Mouse (Mus musculus): ENCODE results near the gene Iscu. TPM values are rescaled to one million over a fixed set of nuclear protein-coding genes. Genes with fewer than 3 reads are reported as not detected.
"Not testable (repeated sequence)": the region's sequence is repeated elsewhere in the genome, so short reads cannot be mapped to it uniquely, and the experiment has no call there.

Gene Iscu
- total and polyA plus RNA-seq, 2 experiments from 2014 or later = 116 to 215 TPM

DNA sequence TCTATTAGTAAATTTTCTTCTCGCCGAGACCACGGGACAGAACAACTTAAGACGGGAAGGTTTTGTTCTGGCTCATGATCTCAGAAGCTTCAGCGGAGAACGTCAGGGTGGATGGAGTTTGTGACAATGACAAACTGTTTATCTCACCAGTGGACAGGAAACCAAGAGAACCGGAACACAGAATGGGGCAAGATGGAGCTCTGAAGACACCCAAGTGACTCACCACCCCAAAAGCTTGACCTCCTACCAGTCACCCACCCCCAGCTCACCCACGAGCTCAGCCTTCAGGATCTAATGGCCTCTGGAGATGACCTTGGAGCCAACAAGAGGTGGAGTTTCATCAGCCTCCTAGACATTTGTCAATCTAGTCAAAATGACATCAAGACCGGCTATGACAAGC is 32.8 kb downstream of the Iscu start:
- H3K27ac ChIP-seq (ENCODE audit: low read depth) = no peak overlapping the region
- no peaks in the 10 kb centered on the region for H3K9me3 ChIP-seq (replicated peaks; ENCODE audit: control insufficient read depth, low read length)
- no peaks in the 10 kb centered on the region for H3K36me3 ChIP-seq (replicated peaks; ENCODE audit: control insufficient read depth, insufficient read depth, low read length)
- peaks cover 10% of the 10 kb centered on the region for H3K27me3 ChIP-seq (ENCODE audit: control insufficient read depth, insufficient read depth, low read length)
- 75% methylated on average over 9 of the region's 9 CpGs for WGBS
- no peak overlapping the region for H3K9ac ChIP-seq (replicated peaks; ENCODE audit: low read depth, low read length)
- H3K4me1 ChIP-seq (ENCODE audit: control insufficient read depth, insufficient read depth) = no peaks in the 10 kb centered on the region
- no peak for DNase-seq (ENCODE audit: low spot score)
- ATAC-seq (ENCODE audit: insufficient read depth, low read depth) = no peak
- H3K4me2 ChIP-seq (ENCODE audit: low read depth, low read length) = no peak overlapping the region
- H3K4me3 ChIP-seq (ENCODE audit: low read depth, low read length) = no peak overlapping the region
- TF ChIP-seq CTCF (IDR thresholded peaks at IDR 0.05; ENCODE audit: low read depth) (no peak), EP300 (IDR thresholded peaks at IDR 0.05; ENCODE audit: low read depth) (no peak)

DNA sequence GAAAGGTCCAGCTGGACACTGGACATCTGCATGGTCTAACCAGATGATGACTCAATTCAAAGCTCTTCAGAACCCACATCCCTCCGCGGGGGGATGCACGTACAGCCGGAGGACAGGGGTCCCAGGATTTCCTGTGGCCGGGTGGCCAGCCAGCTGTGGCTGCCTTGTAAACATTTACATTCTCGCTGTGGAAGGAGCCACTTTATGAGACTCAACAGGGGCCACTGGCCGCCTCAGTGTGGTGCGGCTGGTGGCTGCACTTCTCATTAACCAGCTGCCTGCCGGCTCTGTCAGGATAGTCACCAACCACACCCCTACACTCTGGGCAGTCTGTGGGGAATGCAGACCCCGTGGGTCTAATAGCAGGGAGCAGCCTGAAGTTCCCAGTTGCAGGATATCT is 33.9 kb downstream of the Iscu start:
- Histone ChIP-seq H3K27ac (ENCODE audit: low read depth) (no peak overlapping the region), H3K36me3 (replicated peaks; ENCODE audit: control insufficient read depth, insufficient read depth, low read length) (no peaks in the 10 kb centered on the region), H3K27me3 (ENCODE audit: control insufficient read depth, insufficient read depth, low read length) (0 out of 2 replicates have a peak, but pooled peaks cover 4% of the 10 kb centered on the region), H3K4me1 (ENCODE audit: control insufficient read depth, insufficient read depth) (no peaks in the 10 kb centered on the region), H3K9me3 (replicated peaks; ENCODE audit: control insufficient read depth, low read length) (0 out of 2 replicates have a peak, but pooled peaks cover 2% of the 10 kb centered on the region), H3K4me3 (ENCODE audit: low read depth, low read length) (no peak overlapping the region), H3K9ac (replicated peaks; ENCODE audit: low read depth, low read length) (no peak overlapping the region), H3K4me2 (ENCODE audit: low read depth, low read length) (no peak overlapping the region)
- DNase-seq (ENCODE audit: low spot score) (no peak), ATAC-seq (ENCODE audit: insufficient read depth, low read depth) (no peak)
- TF ChIP-seq EP300 (IDR thresholded peaks at IDR 0.05; ENCODE audit: low read depth) = no peak
- TF ChIP-seq CTCF (IDR thresholded peaks at IDR 0.05; ENCODE audit: low read depth) = no peak
- 27% methylated on average over 10 of the region's 10 CpGs for WGBS

DNA sequence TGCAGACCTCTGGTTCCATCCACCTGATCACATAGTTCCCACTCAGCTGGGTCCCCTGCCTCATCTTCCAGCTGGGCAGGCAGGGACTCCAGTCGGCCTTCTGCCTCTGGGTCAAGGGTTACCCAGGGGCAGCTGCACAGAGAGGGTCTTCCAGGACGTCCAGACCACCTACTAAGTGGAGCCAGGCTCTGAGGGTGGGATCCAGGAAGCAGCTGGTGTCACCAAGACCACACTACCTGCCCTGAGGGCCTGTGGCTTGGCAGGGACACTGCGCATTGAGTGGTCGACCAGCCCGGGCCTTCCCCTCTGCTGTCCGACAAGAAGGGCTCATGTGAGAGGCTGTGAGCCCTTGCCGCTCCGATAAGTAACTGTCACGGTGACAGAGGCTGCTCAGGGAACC is 35.2 kb downstream of the Iscu start:
- ATAC-seq (ENCODE audit: insufficient read depth, low read depth) (0 out of 2 replicates have a peak, but pooled peaks have one; percentile 11), DNase-seq (ENCODE audit: low spot score) (no peak)
- Histone ChIP-seq H3K4me3 (ENCODE audit: low read depth, low read length) (no peak overlapping the region), H3K27me3 (ENCODE audit: control insufficient read depth, insufficient read depth, low read length) (0 out of 2 replicates have a peak, but pooled peaks cover 4% of the 10 kb centered on the region), H3K4me2 (ENCODE audit: low read depth, low read length) (no peak overlapping the region), H3K9me3 (replicated peaks; ENCODE audit: control insufficient read depth, low read length) (0 out of 2 replicates have a peak, but pooled peaks cover 3% of the 10 kb centered on the region), H3K27ac (ENCODE audit: low read depth) (no peak overlapping the region), H3K4me1 (ENCODE audit: control insufficient read depth, insufficient read depth) (no peaks in the 10 kb centered on the region), H3K9ac (replicated peaks; ENCODE audit: low read depth, low read length) (no peak overlapping the region), H3K36me3 (replicated peaks; ENCODE audit: control insufficient read depth, insufficient read depth, low read length) (no peaks in the 10 kb centered on the region)
- WGBS = 46% methylated on average over 9 of the region's 9 CpGs
- no peak for TF ChIP-seq EP300 (IDR thresholded peaks at IDR 0.05; ENCODE audit: low read depth)
- no peak for TF ChIP-seq CTCF (IDR thresholded peaks at IDR 0.05; ENCODE audit: low read depth)

GRCm38 (mm10) chr5:113808177-113808576 is 35.6 kb downstream of the Iscu start:
- Histone ChIP-seq H3K4me1 (ENCODE audit: control insufficient read depth, insufficient read depth) (no peaks in the 10 kb centered on the region), H3K27ac (ENCODE audit: low read depth) (no peak overlapping the region), H3K4me3 (ENCODE audit: low read depth, low read length) (no peak overlapping the region), H3K9me3 (replicated peaks; ENCODE audit: control insufficient read depth, low read length) (0 out of 2 replicates have a peak, but pooled peaks cover 3% of the 10 kb centered on the region), H3K27me3 (ENCODE audit: control insufficient read depth, insufficient read depth, low read length) (0 out of 2 replicates have a peak, but pooled peaks cover 4% of the 10 kb centered on the region), H3K36me3 (replicated peaks; ENCODE audit: control insufficient read depth, insufficient read depth, low read length) (no peaks in the 10 kb centered on the region), H3K4me2 (ENCODE audit: low read depth, low read length) (no peak overlapping the region), H3K9ac (replicated peaks; ENCODE audit: low read depth, low read length) (no peak overlapping the region)
- no peak for DNase-seq (ENCODE audit: low spot score)
- no peak for TF ChIP-seq CTCF (IDR thresholded peaks at IDR 0.05; ENCODE audit: low read depth)
- TF ChIP-seq EP300 (IDR thresholded peaks at IDR 0.05; ENCODE audit: low read depth) = no peak
- no peak for ATAC-seq (ENCODE audit: insufficient read depth, low read depth)
- WGBS = 33% methylated on average over 2 of the region's 2 CpGs

DNA sequence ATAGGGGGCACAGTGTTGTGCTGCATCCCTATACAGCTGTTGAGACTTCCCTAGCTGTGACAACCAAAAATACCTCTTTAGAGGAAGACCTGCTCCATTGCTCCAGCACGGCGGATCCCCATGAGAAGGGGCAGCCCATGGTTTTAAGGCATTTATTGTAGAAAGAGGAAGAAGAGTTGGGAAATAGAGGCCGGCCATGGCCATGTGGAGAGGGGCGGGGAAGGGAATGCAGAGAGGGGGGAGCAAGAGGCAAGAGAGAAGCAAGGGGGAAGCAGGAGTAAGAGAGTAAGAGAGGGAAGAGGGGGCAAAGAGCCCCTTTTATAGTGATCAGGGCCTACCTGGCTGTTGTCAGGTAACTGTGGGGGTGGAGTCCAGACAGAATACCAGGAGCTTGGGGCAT is 37.6 kb downstream of the Iscu start:
- no peak for DNase-seq (ENCODE audit: low spot score)

GRCm38 (mm10) chr5:113811824-113812420 is 39.4 kb downstream of the Iscu start:
- not testable (repeated sequence) for H3K36me3 ChIP-seq (replicated peaks; ENCODE audit: control insufficient read depth, insufficient read depth, low read length); H3K4me3 ChIP-seq (ENCODE audit: low read depth, low read length); H3K27ac ChIP-seq (ENCODE audit: low read depth); H3K9me3 ChIP-seq (replicated peaks; ENCODE audit: control insufficient read depth, low read length); H3K4me1 ChIP-seq (ENCODE audit: control insufficient read depth, insufficient read depth); H3K9ac ChIP-seq (replicated peaks; ENCODE audit: low read depth, low read length); ATAC-seq (ENCODE audit: insufficient read depth, low read depth); H3K27me3 ChIP-seq (ENCODE audit: control insufficient read depth, insufficient read depth, low read length); H3K4me2 ChIP-seq (ENCODE audit: low read depth, low read length); DNase-seq (ENCODE audit: low spot score)
- TF ChIP-seq CTCF (IDR thresholded peaks at IDR 0.05; ENCODE audit: low read depth) = peak; percentile 50
- 18% methylated on average over 11 of the region's 12 CpGs for WGBS

More for the DNA sequence above, 37.6 kb downstream of the Iscu start:
- H3K9ac ChIP-seq (replicated peaks; ENCODE audit: low read depth, low read length) = no peak overlapping the region
- ATAC-seq (ENCODE audit: insufficient read depth, low read depth) = no peak
- 0 out of 2 replicates have a peak, but pooled peaks cover 4% of the 10 kb centered on the region for H3K27me3 ChIP-seq (ENCODE audit: control insufficient read depth, insufficient read depth, low read length)
- 81% methylated on average over 4 of the region's 4 CpGs for WGBS
- H3K4me2 ChIP-seq (ENCODE audit: low read depth, low read length) = no peak overlapping the region
- H3K4me3 ChIP-seq (ENCODE audit: low read depth, low read length) = no peak overlapping the region
- no peak overlapping the region for H3K27ac ChIP-seq (ENCODE audit: low read depth)
- TF ChIP-seq EP300 (IDR thresholded peaks at IDR 0.05; ENCODE audit: low read depth) (no peak), CTCF (IDR thresholded peaks at IDR 0.05; ENCODE audit: low read depth) (no peak)
- H3K4me1 ChIP-seq (ENCODE audit: control insufficient read depth, insufficient read depth) = no peaks in the 10 kb centered on the region
- H3K9me3 ChIP-seq (replicated peaks; ENCODE audit: control insufficient read depth, low read length) = 0 out of 2 replicates have a peak, but pooled peaks cover 3% of the 10 kb centered on the region
- H3K36me3 ChIP-seq (replicated peaks; ENCODE audit: control insufficient read depth, insufficient read depth, low read length) = no peaks in the 10 kb centered on the region

Measured in heart, postnatal 0 days (tissue).